Mouse (Mus musculus): Measurements from ENCODE around the gene Ssb. TPM values are rescaled to one million over a fixed set of nuclear protein-coding genes. Genes with fewer than 3 reads are reported as not detected.

The Ssb gene
- 351 and 354 TPM in 2 replicates for polyA plus RNA-seq (2015; fragmentation: Nextera tagmentation; extraction: Ambion mirVana)

DNA sequence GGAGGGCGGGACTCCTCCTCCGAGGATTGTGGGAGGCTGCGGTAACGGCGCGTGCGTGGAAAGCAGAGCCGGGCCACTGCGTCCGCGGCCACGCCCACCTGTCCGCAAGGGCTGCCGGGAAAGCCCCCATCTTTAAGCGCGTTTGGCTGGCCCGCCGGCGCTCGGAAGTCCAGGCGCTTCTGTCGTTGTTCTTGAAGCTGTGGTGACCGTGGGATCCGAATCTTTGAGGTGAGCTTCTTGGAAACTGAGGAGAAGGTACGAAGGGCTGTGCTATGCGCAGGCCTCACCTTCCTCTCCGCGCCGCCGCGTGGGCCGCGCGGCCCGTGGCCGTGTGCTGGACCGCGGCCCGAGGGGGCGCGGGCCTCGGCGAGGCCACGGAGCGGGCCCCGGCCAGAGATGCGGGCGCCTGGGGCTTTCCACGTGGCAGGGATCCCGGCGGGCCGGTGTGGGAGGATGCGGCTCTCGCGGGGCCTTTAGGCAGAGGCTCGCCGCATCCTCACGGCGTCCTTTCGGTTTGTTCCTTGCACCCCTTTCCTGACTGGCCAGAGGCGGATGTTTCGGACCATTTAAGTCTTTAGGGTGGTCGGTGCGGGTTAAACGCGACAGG is at the start of gene Ssb:
Gene Ssb (plus strand): TSS at position 78 of the 607 bp plus-strand sequence.
- WGBS = under 1% methylated on average over 65 of the region's 66 CpGs
- Histone ChIP-seq H3K36me3 (ENCODE audit: insufficient read depth, low read length) (0 out of 2 replicates have a peak, but pooled peaks cover 5% of the 10 kb centered on the region), H3K9ac (ENCODE audit: low read depth, low read length) (peak within 1 kb of the TSS; percentile 99), H3K4me3 (replicated peaks; ENCODE audit: low read depth, low read length) (peak within 1 kb of the TSS; percentile 100), H3K9me3 (replicated peaks; ENCODE audit: low read length) (no peaks in the 10 kb centered on the region), H3K27ac (peak within 1 kb of the TSS; percentile 97), H3K4me2 (ENCODE audit: low read length) (peak within 1 kb of the TSS; percentile 71), H3K27me3 (ENCODE audit: insufficient read depth, low read length) (no peaks in the 10 kb centered on the region), H3K4me1 (replicated peaks; ENCODE audit: insufficient read depth, low read length) (peaks cover 11% of the 10 kb centered on the region)
- no peak for TF ChIP-seq CTCF (IDR thresholded peaks at IDR 0.05; ENCODE audit: low read depth)
- ATAC-seq (replicated peaks; ENCODE audit: low FRiP score, low read depth) = peak; percentile 95
- DNase-seq (ENCODE audit: low spot score) = peak; percentile 98

DNA sequence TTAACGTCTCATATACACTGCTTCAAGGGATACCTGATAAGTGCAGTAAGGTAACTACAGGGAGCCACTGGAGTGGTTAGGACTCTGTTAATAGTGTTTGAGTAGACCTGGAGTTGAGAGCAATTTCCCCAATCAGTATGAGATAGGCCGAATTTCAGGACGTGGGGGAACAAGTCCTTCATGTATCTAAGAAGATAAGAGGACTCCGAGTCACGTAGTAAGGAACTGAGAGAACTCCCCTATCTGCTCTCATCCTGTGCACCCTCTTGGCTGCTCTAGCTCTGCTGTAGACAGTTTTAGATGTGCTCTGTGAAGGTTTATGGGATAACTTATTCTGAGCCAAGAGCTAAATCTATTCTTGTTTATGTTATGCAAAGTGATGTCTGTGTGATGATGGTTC is 44.8 kb upstream of the Ssb start:
- Histone ChIP-seq H3K36me3 (ENCODE audit: insufficient read depth, low read length) (no peaks in the 10 kb centered on the region), H3K4me3 (replicated peaks; ENCODE audit: low read depth, low read length) (no peak overlapping the region), H3K4me2 (ENCODE audit: low read length) (no peak overlapping the region), H3K27me3 (ENCODE audit: insufficient read depth, low read length) (no peaks in the 10 kb centered on the region), H3K9me3 (replicated peaks; ENCODE audit: low read length) (no peaks in the 10 kb centered on the region), H3K4me1 (replicated peaks; ENCODE audit: insufficient read depth, low read length) (peaks cover 4% of the 10 kb centered on the region), H3K27ac (no peak overlapping the region), H3K9ac (ENCODE audit: low read depth, low read length) (no peak overlapping the region)
- DNase-seq (ENCODE audit: low spot score) (peak; percentile 11), ATAC-seq (replicated peaks; ENCODE audit: low FRiP score, low read depth) (no peak)
- 55% methylated on average over 5 of the region's 5 CpGs for WGBS
- TF ChIP-seq CTCF (IDR thresholded peaks at IDR 0.05; ENCODE audit: low read depth) = no peak

DNA sequence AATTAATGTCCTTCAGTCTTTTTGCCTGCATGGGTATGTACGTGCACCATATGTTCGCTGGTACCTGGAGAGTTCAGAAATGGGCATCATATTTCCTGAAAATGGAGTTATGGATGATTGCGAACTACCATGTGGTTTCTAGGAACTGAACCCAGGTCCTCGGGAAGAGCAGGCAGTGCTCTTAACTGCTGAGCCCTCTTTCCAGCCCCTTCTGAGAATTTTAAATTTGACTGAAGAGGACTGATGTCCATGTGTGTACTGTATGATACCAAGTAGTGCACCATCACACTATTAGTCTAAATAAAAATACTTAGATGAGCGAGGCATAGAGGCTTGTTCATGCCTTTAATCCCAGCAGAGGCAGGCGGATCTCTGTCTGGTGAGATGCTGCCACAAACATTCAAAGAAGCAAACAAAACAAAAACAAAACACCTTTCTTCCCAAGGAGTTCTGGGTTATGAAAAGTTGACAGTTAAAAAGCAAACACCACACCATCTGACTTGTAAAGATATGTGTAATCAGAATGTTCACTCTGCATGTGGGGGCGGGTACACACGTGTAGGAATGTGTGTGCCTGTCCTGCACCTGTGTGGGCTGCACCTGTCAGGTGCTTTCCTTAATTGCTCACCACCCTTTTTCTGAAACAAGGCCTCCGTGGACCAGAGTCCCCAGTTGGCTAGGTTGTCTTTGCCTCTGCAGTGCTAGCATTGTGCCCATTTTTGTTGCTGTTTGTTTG is 42.8 kb upstream of the Ssb start:
- no peak overlapping the region for H3K4me2 ChIP-seq (ENCODE audit: low read length)
- peaks cover 6% of the 10 kb centered on the region for H3K4me1 ChIP-seq (replicated peaks; ENCODE audit: insufficient read depth, low read length)
- ATAC-seq (replicated peaks; ENCODE audit: low FRiP score, low read depth) (no peak), DNase-seq (ENCODE audit: low spot score) (no peak)
- no peak overlapping the region for H3K9ac ChIP-seq (ENCODE audit: low read depth, low read length)
- no peak overlapping the region for H3K27ac ChIP-seq
- no peak overlapping the region for H3K4me3 ChIP-seq (replicated peaks; ENCODE audit: low read depth, low read length)
- no peaks in the 10 kb centered on the region for H3K9me3 ChIP-seq (replicated peaks; ENCODE audit: low read length)
- WGBS = 76% methylated on average over 9 of the region's 9 CpGs
- no peaks in the 10 kb centered on the region for H3K27me3 ChIP-seq (ENCODE audit: insufficient read depth, low read length)
- no peak for TF ChIP-seq CTCF (IDR thresholded peaks at IDR 0.05; ENCODE audit: low read depth)
- no peaks in the 10 kb centered on the region for H3K36me3 ChIP-seq (ENCODE audit: insufficient read depth, low read length)

DNA sequence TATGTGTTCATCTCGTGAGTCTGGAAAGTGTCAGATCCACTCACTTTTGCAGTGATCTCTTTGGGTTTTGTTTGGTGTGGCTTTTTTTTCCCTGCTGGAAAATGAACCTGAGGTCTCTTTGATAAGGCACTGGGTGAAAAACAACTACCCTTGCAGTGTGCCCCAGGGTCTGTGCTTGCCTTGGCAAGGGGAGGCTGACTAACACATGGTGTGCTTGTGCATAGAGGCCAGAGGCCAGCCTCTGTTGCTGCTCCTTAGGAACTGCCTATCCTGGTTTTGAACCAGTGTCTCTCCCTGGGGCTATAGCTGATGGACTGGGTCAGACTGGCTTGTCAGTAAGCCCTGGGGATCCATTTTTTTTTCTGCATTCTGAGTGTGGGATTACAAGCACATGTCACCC is 41.2 kb upstream of the Ssb start:
- H3K9ac ChIP-seq (ENCODE audit: low read depth, low read length) = no peak overlapping the region
- no peak overlapping the region for H3K4me2 ChIP-seq (ENCODE audit: low read length)
- no peak for DNase-seq (ENCODE audit: low spot score)
- no peak for ATAC-seq (replicated peaks; ENCODE audit: low FRiP score, low read depth)
- H3K27me3 ChIP-seq (ENCODE audit: insufficient read depth, low read length) = no peaks in the 10 kb centered on the region
- H3K27ac ChIP-seq = no peak overlapping the region
- H3K4me3 ChIP-seq (replicated peaks; ENCODE audit: low read depth, low read length) = no peak overlapping the region
- WGBS = 53% methylated on average over 1 of the region's 1 CpGs
- H3K36me3 ChIP-seq (ENCODE audit: insufficient read depth, low read length) = no peaks in the 10 kb centered on the region
- TF ChIP-seq CTCF (IDR thresholded peaks at IDR 0.05; ENCODE audit: low read depth) = no peak
- H3K9me3 ChIP-seq (replicated peaks; ENCODE audit: low read length) = no peaks in the 10 kb centered on the region
- peaks cover 6% of the 10 kb centered on the region for H3K4me1 ChIP-seq (replicated peaks; ENCODE audit: insufficient read depth, low read length)

DNA sequence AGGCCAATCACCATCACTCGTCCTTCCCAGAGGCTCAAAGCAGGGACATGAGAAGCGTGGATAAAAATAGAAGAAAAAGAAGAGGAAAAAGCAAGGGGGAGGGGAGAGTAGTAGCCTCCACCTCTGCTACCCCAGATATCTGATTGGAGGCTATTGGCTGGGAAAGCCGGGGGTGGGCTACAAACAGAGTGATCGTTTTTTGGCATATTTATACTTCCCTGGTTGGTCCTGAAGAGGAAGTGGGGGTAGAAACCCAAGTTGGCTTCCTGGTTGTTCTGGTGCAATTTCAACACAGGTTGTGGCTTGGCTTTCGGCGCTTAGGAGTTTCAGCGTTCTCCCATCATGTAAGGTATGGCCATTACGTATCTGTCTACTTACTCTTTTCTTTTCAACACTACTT is 39.7 kb upstream of the Ssb start, which contains the start of gene Klhl23:
Gene Klhl23 (plus strand): TSS at position 234 of the 400 bp plus-strand sequence.
- H3K4me1 ChIP-seq (replicated peaks; ENCODE audit: insufficient read depth, low read length) = peaks cover 6% of the 10 kb centered on the region
- peak within 1 kb of the TSS; percentile 90 for H3K9ac ChIP-seq (ENCODE audit: low read depth, low read length)
- no peak for TF ChIP-seq CTCF (IDR thresholded peaks at IDR 0.05; ENCODE audit: low read depth)
- no peaks in the 10 kb centered on the region for H3K9me3 ChIP-seq (replicated peaks; ENCODE audit: low read length)
- ATAC-seq (replicated peaks; ENCODE audit: low FRiP score, low read depth) (no peak), DNase-seq (ENCODE audit: low spot score) (peak; percentile 53)
- 12% methylated on average over 8 of the region's 8 CpGs for WGBS
- no peaks in the 10 kb centered on the region for H3K27me3 ChIP-seq (ENCODE audit: insufficient read depth, low read length)
- H3K36me3 ChIP-seq (ENCODE audit: insufficient read depth, low read length) = no peaks in the 10 kb centered on the region
- H3K27ac ChIP-seq = peak within 1 kb of the TSS; percentile 93
- H3K4me2 ChIP-seq (ENCODE audit: low read length) = peak within 1 kb of the TSS; percentile 86
- peak within 1 kb of the TSS; percentile 84 for H3K4me3 ChIP-seq (replicated peaks; ENCODE audit: low read depth, low read length)

DNA sequence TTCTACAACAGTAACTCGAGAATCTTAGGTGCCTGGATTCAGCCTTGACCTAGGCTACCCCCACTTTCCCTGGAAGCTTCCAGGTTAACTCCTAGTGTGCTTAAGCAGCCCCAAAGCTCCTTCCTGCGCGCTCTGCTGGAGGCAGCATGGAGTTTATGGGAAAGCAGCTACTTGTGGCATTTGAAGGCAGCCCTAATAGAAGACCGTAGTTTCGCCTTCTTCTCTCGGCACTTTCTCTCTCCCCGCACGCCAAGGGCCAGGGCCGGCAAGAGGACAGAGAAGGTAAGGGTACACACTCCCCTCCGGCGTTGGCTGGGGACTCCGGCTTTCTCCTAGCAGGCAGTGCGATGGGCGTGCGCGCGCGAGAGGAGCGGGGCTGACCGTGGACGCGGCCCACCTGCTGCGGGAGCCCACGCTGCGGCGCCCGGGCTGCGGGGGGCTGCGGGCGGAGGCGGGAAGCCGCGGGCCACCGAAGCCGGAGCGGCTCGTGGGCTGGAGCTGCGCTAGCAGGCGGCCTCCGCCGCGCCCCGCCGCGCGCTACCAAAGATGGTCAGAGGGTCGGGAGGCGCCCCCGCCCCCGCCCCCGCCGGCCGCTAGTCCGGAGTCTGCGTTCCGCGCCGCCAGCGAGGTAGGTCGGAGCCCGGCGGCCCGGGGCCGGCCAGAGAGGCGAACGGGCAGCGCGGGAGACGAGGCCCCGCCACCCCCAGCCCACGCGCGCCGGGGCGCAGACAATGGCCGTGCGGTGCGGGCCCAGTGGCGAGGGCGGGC is 38.8 kb upstream of the Ssb start:
- Histone ChIP-seq H3K27ac (peak overlapping the region; percentile 93), H3K4me1 (replicated peaks; ENCODE audit: insufficient read depth, low read length) (peaks cover 6% of the 10 kb centered on the region), H3K4me2 (ENCODE audit: low read length) (peak overlapping the region; percentile 86), H3K36me3 (ENCODE audit: insufficient read depth, low read length) (no peaks in the 10 kb centered on the region), H3K9me3 (replicated peaks; ENCODE audit: low read length) (no peaks in the 10 kb centered on the region), H3K27me3 (ENCODE audit: insufficient read depth, low read length) (no peaks in the 10 kb centered on the region), H3K4me3 (replicated peaks; ENCODE audit: low read depth, low read length) (peak overlapping the region; percentile 84), H3K9ac (ENCODE audit: low read depth, low read length) (peak overlapping the region; percentile 90)
- WGBS = under 1% methylated on average over 75 of the region's 80 CpGs
- DNase-seq (ENCODE audit: low spot score) (peak; percentile 79), ATAC-seq (replicated peaks; ENCODE audit: low FRiP score, low read depth) (peak; percentile 82)
- TF ChIP-seq CTCF (IDR thresholded peaks at IDR 0.05; ENCODE audit: low read depth) = no peak
